Mouse (Mus musculus): Measurements from ENCODE around the gene Cd28. TPM values are rescaled to one million over a fixed set of nuclear protein-coding genes. Genes with fewer than 3 reads are reported as not detected.

Gene Cd28
- polyA plus RNA-seq, 1 experiment from 2014 or later, result 0.75 TPM

DNA sequence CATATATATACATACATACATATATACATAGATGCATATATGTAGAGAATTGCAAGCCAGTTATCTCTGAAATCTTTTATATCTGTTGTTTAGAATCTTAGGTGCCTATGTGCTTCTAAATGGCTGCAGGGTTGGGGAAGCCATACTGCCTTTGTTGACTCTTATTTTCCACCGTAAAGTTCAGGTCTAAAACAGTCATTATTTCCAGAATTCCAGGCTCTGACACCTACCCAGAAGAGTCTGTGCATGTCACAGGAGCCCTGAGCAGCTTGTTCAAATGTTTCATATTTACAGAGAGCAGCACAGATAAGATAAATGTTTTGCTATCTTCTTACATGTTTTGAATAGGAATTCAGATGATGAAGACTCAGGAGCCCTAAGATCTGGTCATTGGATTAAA, 36.4 kb downstream of the Cd28 start:
- H3K4me2 ChIP-seq, result no peak overlapping the region
- H3K27ac ChIP-seq, result no peak overlapping the region
- H3K27me3 ChIP-seq, result no peaks in the 10 kb centered on the region
- no peaks in the 10 kb centered on the region for H3K4me1 ChIP-seq
- H3K9ac ChIP-seq, result no peak overlapping the region
- no peaks in the 10 kb centered on the region for H3K9me3 ChIP-seq
- WGBS, result 73% methylated on average over 1 of the region's 1 CpGs
- no peak overlapping the region for H3K4me3 ChIP-seq
- ATAC-seq (ENCODE audit: borderline replicate concordance, extremely low read depth, low FRiP score, low TSS enrichment), result no peak
- no peaks in the 10 kb centered on the region for H3K36me3 ChIP-seq

GRCm38 (mm10) chr1:60753981-60754380, 37.4 kb downstream of the Cd28 start:
- ATAC-seq (ENCODE audit: borderline replicate concordance, extremely low read depth, low FRiP score, low TSS enrichment), result no peak
- Histone ChIP-seq H3K9ac (no peak overlapping the region), H3K27ac (no peak overlapping the region), H3K9me3 (no peaks in the 10 kb centered on the region), H3K4me2 (no peak overlapping the region), H3K4me3 (no peak overlapping the region), H3K4me1 (no peaks in the 10 kb centered on the region), H3K27me3 (no peaks in the 10 kb centered on the region), H3K36me3 (no peaks in the 10 kb centered on the region)
- WGBS, result 88% methylated on average over 12 of the region's 12 CpGs

- 66% methylated on average over 7 of the region's 7 CpGs for WGBS
Observed at GRCm38 (mm10) chr1:60755391-60756243, 39.0 kb downstream of the Cd28 start.

GRCm38 (mm10) chr1:60757631-60758030, 41.0 kb downstream of the Cd28 start:
- Histone ChIP-seq H3K27ac (no peak overlapping the region), H3K4me1 (no peaks in the 10 kb centered on the region), H3K27me3 (no peaks in the 10 kb centered on the region), H3K9ac (no peak overlapping the region), H3K36me3 (no peaks in the 10 kb centered on the region), H3K9me3 (no peaks in the 10 kb centered on the region), H3K4me3 (no peak overlapping the region), H3K4me2 (no peak overlapping the region)
- 85% methylated on average over 2 of the region's 2 CpGs for WGBS
- no peak for ATAC-seq (ENCODE audit: borderline replicate concordance, extremely low read depth, low FRiP score, low TSS enrichment)

More at GRCm38 (mm10) chr1:60755391-60756243, 39.0 kb downstream of the Cd28 start:
- H3K4me1 ChIP-seq, result no peaks in the 10 kb centered on the region
- no peaks in the 10 kb centered on the region for H3K27me3 ChIP-seq
- no peak overlapping the region for H3K9ac ChIP-seq
- no peak for ATAC-seq (ENCODE audit: borderline replicate concordance, extremely low read depth, low FRiP score, low TSS enrichment)
- H3K27ac ChIP-seq, result no peak overlapping the region
- H3K9me3 ChIP-seq, result no peaks in the 10 kb centered on the region
- H3K4me3 ChIP-seq, result no peak overlapping the region
- H3K36me3 ChIP-seq, result no peaks in the 10 kb centered on the region
- no peak overlapping the region for H3K4me2 ChIP-seq

DNA sequence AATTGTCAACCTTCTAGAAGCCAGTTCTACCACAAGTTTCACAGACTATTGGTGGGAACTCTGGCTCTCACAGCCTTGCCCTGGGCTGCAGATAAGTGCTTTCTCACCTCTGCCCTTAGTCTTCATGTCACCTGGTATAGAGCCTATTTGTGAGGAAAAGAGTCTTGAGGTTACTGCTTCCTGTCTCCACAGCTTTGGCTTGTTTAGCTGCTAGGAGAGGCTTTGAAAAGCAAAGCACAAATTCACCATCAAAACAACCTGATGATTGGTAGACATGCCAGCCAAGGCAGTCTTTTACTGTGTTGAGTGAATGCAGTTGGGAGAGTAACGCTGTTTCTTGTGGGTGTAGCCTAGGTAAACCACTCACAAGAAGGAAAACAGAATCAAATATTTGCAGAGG, 41.6 kb downstream of the Cd28 start:
- WGBS, result 75% methylated on average over 1 of the region's 1 CpGs
- H3K4me1 ChIP-seq, result no peaks in the 10 kb centered on the region
- no peak overlapping the region for H3K4me2 ChIP-seq
- H3K27ac ChIP-seq, result no peak overlapping the region
- H3K36me3 ChIP-seq, result no peaks in the 10 kb centered on the region
- H3K4me3 ChIP-seq, result no peak overlapping the region
- H3K27me3 ChIP-seq, result no peaks in the 10 kb centered on the region
- H3K9me3 ChIP-seq, result no peaks in the 10 kb centered on the region
- H3K9ac ChIP-seq, result no peak overlapping the region
- no peak for ATAC-seq (ENCODE audit: borderline replicate concordance, extremely low read depth, low FRiP score, low TSS enrichment)

DNA sequence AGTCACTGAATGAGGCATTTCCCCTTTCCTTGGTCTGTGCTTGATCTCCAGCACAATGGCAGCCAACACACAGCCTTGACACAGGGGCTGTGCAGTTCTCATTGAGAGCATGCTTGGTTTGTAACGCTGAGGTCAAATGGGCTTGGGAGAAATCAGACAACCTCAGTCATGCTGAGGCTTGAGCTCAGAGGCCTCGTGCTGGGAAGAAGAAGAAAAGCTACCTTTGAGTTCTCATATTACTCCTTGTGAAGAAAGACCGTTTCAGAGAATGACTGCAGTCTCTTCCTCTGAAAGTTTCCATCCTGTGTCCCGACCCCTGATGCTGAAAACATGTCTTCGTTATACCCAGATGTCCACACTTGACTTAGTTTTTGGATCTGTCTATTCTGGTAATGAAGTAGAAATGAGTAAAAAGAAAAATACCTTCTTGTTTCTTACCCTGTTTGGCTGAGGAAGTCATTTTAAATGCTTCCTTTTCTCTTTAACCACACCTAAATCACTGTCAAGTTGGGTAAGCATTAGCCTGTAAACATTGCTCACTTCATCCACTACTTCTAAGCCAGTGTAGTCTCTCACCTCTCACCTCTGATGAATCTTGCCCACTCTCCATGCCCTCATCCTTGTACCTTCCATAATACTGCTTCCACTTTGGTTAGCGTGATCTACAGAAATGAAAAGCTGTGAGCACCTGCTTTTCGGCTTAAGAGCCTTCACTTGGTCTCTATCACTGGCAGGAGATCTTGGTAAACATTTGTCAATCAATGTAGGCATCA, 43.1 kb downstream of the Cd28 start:
- H3K4me2 ChIP-seq, result no peak overlapping the region
- no peaks in the 10 kb centered on the region for H3K27me3 ChIP-seq
- no peak for ATAC-seq (ENCODE audit: borderline replicate concordance, extremely low read depth, low FRiP score, low TSS enrichment)
- H3K4me1 ChIP-seq, result no peaks in the 10 kb centered on the region
- H3K27ac ChIP-seq, result no peak overlapping the region
- no peaks in the 10 kb centered on the region for H3K36me3 ChIP-seq
- no peaks in the 10 kb centered on the region for H3K9me3 ChIP-seq
- 64% methylated on average over 7 of the region's 7 CpGs for WGBS
- no peak overlapping the region for H3K9ac ChIP-seq
- no peak overlapping the region for H3K4me3 ChIP-seq

DNA sequence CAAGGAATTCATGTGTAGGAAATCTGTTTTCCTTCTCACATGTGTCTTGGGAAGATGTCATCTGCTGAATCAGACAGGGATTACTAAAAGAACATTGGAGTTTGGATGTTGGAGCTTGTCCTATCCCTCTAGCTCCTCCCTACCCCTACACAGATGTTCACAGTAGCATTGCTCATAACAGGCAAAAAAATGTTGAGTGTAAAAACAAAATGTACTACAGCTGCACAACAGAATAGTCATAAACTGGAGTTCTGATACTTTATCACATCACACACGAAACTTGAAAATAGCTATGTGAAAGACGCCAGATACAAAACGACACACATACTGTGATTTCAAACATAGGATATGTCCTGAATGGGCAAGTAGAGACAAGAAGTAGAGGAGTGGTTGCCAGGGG, 43.9 kb downstream of the Cd28 start:
- Histone ChIP-seq H3K4me3 (no peak overlapping the region), H3K4me1 (no peaks in the 10 kb centered on the region), H3K9me3 (no peaks in the 10 kb centered on the region), H3K36me3 (no peaks in the 10 kb centered on the region), H3K27ac (no peak overlapping the region), H3K9ac (no peak overlapping the region), H3K27me3 (no peaks in the 10 kb centered on the region), H3K4me2 (no peak overlapping the region)
- ATAC-seq (ENCODE audit: borderline replicate concordance, extremely low read depth, low FRiP score, low TSS enrichment), result no peak
- 83% methylated on average over 3 of the region's 3 CpGs for WGBS

DNA sequence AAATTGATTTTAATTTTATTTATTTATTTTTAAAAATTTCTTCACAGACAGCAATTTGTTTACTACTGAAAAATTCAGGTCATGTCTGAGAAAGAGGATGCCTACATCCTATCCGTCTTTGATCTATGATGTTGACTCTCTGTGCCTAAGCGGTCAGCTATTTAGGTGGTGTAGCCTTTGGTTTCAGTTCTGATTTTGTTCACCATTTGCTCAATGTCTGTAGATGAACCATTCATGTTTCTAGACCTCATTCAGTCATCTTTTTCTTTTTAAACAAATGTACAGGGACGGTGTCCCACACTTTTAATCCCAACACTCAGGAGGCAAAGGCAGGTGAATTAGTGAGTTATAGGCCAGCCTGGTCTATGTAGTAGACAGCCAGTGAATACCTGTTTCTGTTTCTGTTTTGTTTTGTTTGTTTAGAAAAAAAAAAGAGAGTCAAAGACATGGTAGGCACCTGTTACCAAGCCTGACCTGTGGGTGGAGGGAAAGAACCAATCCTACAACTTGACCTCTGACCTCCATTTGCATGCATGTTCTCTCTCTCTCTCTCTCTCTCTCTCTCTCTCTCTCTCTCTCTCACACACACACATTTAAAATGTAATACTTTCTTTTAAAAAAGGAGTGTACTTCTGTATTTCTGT, 45.0 kb downstream of the Cd28 start:
- ATAC-seq (ENCODE audit: borderline replicate concordance, extremely low read depth, low FRiP score, low TSS enrichment), result no peak
- no peaks in the 10 kb centered on the region for H3K9me3 ChIP-seq
- H3K27ac ChIP-seq, result no peak overlapping the region
- H3K4me2 ChIP-seq, result no peak overlapping the region
- no peak overlapping the region for H3K9ac ChIP-seq
- H3K36me3 ChIP-seq, result no peaks in the 10 kb centered on the region
- H3K27me3 ChIP-seq, result no peaks in the 10 kb centered on the region
- H3K4me1 ChIP-seq, result no peaks in the 10 kb centered on the region
- 94% methylated on average over 3 of the region's 3 CpGs for WGBS
- no peak overlapping the region for H3K4me3 ChIP-seq

DNA sequence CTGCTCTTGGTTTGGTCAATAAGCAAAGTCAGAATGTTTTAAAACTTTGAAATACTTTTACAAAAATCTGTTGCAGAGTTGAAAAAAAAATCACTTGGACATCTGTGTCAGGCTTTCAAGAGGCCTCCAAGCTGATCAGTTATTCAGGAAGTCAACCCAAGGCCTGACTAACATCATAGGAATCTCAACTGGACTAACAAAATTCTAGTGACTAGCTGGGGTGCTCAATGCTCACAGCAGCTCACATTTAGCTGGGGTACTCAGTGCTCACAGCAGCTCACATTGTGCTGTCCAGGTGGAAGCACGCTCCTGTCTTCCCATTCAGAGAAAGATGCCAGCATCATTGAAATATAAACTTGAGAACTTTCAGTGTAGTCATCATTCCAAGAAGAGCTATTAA, 45.9 kb downstream of the Cd28 start:
- Histone ChIP-seq H3K4me3 (no peak overlapping the region), H3K27ac (no peak overlapping the region), H3K27me3 (no peaks in the 10 kb centered on the region), H3K9me3 (no peaks in the 10 kb centered on the region), H3K36me3 (no peaks in the 10 kb centered on the region), H3K4me2 (no peak overlapping the region), H3K9ac (no peak overlapping the region), H3K4me1 (no peaks in the 10 kb centered on the region)
- ATAC-seq (ENCODE audit: borderline replicate concordance, extremely low read depth, low FRiP score, low TSS enrichment), result no peak
- WGBS, result 91% methylated on average over 1 of the region's 1 CpGs

DNA sequence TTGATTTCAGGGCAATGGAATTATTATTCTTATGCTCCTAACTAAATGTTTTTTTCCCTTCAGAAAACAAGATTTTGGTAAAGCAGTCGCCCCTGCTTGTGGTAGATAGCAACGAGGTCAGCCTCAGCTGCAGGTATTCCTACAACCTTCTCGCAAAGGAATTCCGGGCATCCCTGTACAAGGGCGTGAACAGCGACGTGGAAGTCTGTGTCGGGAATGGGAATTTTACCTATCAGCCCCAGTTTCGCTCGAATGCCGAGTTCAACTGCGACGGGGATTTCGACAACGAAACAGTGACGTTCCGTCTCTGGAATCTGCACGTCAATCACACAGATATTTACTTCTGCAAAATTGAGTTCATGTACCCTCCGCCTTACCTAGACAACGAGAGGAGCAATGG, 46.3 kb downstream of the Cd28 start:
- no peaks in the 10 kb centered on the region for H3K36me3 ChIP-seq
- H3K4me2 ChIP-seq, result no peak overlapping the region
- no peaks in the 10 kb centered on the region for H3K27me3 ChIP-seq
- 78% methylated on average over 20 of the region's 20 CpGs for WGBS
- no peak overlapping the region for H3K9ac ChIP-seq
- H3K4me3 ChIP-seq, result no peak overlapping the region
- H3K4me1 ChIP-seq, result no peaks in the 10 kb centered on the region
- H3K27ac ChIP-seq, result no peak overlapping the region
- no peaks in the 10 kb centered on the region for H3K9me3 ChIP-seq
- no peak for ATAC-seq (ENCODE audit: borderline replicate concordance, extremely low read depth, low FRiP score, low TSS enrichment)

- no peaks in the 10 kb centered on the region for H3K4me1 ChIP-seq
- no peaks in the 10 kb centered on the region for H3K27me3 ChIP-seq
- H3K9me3 ChIP-seq, result no peaks in the 10 kb centered on the region
- H3K4me3 ChIP-seq, result no peak overlapping the region
- 91% methylated on average over 7 of the region's 7 CpGs for WGBS
- H3K9ac ChIP-seq, result no peak overlapping the region
- no peak for ATAC-seq (ENCODE audit: borderline replicate concordance, extremely low read depth, low FRiP score, low TSS enrichment)
- H3K4me2 ChIP-seq, result no peak overlapping the region
- no peaks in the 10 kb centered on the region for H3K36me3 ChIP-seq
- H3K27ac ChIP-seq, result no peak overlapping the region
Observed at GRCm38 (mm10) chr1:60771771-60772170, 55.2 kb downstream of the Cd28 start.

- Histone ChIP-seq H3K27me3 (no peaks in the 10 kb centered on the region), H3K9ac (no peak overlapping the region), H3K4me1 (peaks cover under 1% of the 10 kb centered on the region; the same call in 1 of the 2 replicates), H3K36me3 (no peaks in the 10 kb centered on the region), H3K9me3 (no peaks in the 10 kb centered on the region), H3K4me2 (no peak overlapping the region), H3K4me3 (no peak overlapping the region), H3K27ac (no peak overlapping the region)
- no peak for ATAC-seq (ENCODE audit: borderline replicate concordance, extremely low read depth, low FRiP score, low TSS enrichment)
- WGBS, result 76% methylated on average over 3 of the region's 3 CpGs
Observed at GRCm38 (mm10) chr1:60773231-60773630, 56.6 kb downstream of the Cd28 start.
